In the genomic region with DNA sequence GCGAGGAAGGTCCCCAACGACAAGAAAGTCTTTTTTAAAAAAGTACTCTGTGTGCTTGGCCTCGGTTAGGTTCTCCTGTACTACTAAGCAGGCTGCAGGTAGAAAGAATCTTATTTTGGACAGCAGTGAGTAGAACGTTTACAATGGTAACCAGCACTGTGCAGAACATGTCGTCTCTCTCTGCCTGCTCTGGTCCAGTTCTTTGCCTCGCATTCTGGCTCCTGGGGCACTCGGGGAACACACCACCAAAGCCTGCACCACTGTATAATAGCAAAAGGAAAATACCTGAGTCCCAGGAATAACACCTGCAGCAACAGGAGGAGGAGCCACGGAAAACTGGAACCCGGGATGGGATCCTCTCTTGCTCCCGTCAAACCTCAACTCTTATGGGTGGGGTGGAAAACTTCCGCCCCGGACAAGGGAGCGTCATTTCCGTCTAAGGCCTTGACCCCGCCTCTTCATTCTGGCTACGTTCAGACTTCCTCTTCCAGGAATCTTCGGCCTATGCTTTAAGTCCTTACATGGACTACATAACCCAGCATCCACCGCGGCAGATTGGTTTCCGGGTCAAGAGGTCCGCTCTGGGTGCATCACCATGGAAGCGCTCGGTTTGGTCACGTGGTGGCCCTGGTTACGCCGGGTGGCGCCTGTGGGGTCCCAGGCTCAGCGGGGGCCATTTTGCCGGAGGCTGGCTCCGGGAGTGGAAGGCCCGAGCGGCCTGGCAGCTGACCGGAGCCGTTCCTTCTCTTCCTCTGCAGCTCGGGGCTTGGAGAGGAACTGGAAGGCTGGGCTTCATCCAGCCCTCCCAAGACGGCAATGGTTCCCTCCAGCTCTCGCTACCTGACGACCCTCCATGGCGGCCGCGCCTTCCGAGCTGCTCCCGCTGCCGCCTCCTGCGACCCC, we compare ENCODE assay signal across 8 mouse cellular contexts. TPM values are rescaled to one million over a fixed set of nuclear protein-coding genes. Genes with fewer than 3 reads are reported as not detected.
DNase-seq lines count a peak whose midpoint lies in the region; ATAC-seq lines count a peak whose summit lies in the region.

Gene Klhl28, minus strand, starts transcription at position 411 of the 903 bp plus-strand sequence.
Gene Togaram1, plus strand, starts transcription at position 681 of the 903 bp plus-strand sequence.

- H3K9me3 ChIP-seq in hindbrain, embryonic 15.5 days = no peaks in the 10 kb centered on the region

- peaks cover 50% of the 10 kb centered on the region for H3K4me1 ChIP-seq in hindbrain, embryonic 15.5 days (replicated peaks)

- no peaks in the 10 kb centered on the region for H3K36me3 ChIP-seq in hindbrain, embryonic 15.5 days

- ATAC-seq in hindbrain, embryonic 15.5 days (ENCODE audit: low FRiP score, low read depth) = peak; percentile 100

- peak within 1 kb of the TSS; percentile 88 for H3K27ac ChIP-seq in hindbrain, embryonic 15.5 days (replicated peaks)

- peak within 1 kb of the TSS; percentile 77 for H3K9ac ChIP-seq in hindbrain, embryonic 15.5 days

- DNase-seq in T-cell, adult 2 months (ENCODE audit: low spot score) = peak; percentile 100
- peak; percentile 97 to 98 for DNase-seq in cerebellum, postnatal 36 days
- DNase-seq in frontal cortex, postnatal 36 days (ENCODE audit: low spot score in 2 of 2) = peak; percentile 99 to 100
- peak; percentile 99 for DNase-seq in left cerebral cortex, adult 11 months (ENCODE audit: low spot score)
- peak; percentile 99 for DNase-seq in lung, postnatal 4 days
- DNase-seq in retina, postnatal 7 days (ENCODE audit: low read depth, low spot score) = peak; percentile 99
- DNase-seq in urinary bladder, adult 2 months (ENCODE audit: low spot score) = peak; percentile 96

- WGBS in hindbrain, embryonic 15.5 days = under 1% methylated on average over 45 of the region's 45 CpGs

- no peaks in the 10 kb centered on the region for H3K27me3 ChIP-seq in hindbrain, embryonic 15.5 days

- H3K4me3 ChIP-seq in hindbrain, embryonic 15.5 days = peak within 1 kb of the TSS; percentile 86

- peak within 1 kb of the TSS; percentile 92 for H3K4me2 ChIP-seq in hindbrain, embryonic 15.5 days

RNA-seq across cellular contexts. Expression of gene Klhl28, which starts in this region (rescaled TPM):
- 20.6 and 21.9 TPM in 2 replicates for polyA plus RNA-seq in hindbrain, embryonic 15.5 days (2015; fragmentation: Nextera tagmentation; extraction: Ambion mirVana)
- polyA plus RNA-seq in urinary bladder, adult 2 months (2012; rRNA removed) = 5.7 and 6.2 TPM in 2 replicates

RNA-seq across cellular contexts. Expression of gene Togaram1, which starts in this region (rescaled TPM):
- 22.6 and 23.2 TPM in 2 replicates for polyA plus RNA-seq in hindbrain, embryonic 15.5 days (2015; fragmentation: Nextera tagmentation; extraction: Ambion mirVana)
- 14.6 and 15.1 TPM in 2 replicates for polyA plus RNA-seq in urinary bladder, adult 2 months (2012; rRNA removed)

Comparison
In these comparisons a context has a peak if more than half of its experiments do, and no peak if none do; other contexts are left out.
1. Peak in every context shown above with its lines: DNase-seq, ATAC-seq, H3K4me3 ChIP-seq and H3K27ac ChIP-seq.